Mouse (Mus musculus) spleen, adult 12 weeks (tissue): ENCODE data around the gene Ankfy1.

Source experiments
- DNase-seq: peaks from one replicate; pipeline ENCODE4 v3.0.0; 2022; ENCODE audit warnings: low spot score

The Ankfy1 gene

GRCm38 (mm10) chr11:72795455-72796295 lies 105.9 kb downstream of the Ankfy1 start, which contains the start of the genes Cyb5d2 and Zzef1:
TSS of gene Cyb5d2 (minus strand) at chr11:72796142.
TSS of gene Zzef1 (plus strand) at chr11:72796226.
- peak; percentile 87 for DNase-seq

- DNase-seq: no peak
Observed at GRCm38 (mm10) chr11:72796296-72796687, 106.5 kb downstream of the Ankfy1 start.

DNA sequence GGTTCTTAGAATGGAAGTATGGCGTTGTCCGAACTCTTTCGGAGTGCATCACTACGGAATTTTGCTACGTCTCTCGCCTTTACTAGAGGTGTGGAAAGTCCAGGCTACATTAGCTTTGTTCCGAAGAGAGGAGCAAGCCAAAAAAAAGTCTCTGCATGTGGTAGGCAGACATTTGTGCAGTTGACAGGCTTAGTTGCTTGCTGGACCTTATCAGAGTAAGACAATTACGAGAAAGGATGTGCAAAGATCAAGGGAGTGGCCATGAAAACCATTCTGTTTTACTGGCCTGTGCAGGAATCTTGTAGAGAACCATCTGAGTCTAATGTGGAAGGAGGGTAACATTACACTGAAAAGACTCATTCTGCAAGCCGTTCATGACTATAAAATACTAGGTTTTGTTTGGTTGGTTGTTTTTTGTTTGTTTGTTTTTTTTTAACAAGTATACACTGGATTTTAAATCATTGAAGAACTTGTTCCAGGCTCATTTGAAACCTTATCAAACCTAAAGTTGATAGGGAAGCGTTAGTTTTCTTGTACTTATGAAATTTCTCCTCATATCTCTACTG lies 107.0 kb downstream of the Ankfy1 start:
- DNase-seq: peak; percentile 8

GRCm38 (mm10) chr11:72798112-72798511 lies 108.3 kb downstream of the Ankfy1 start:
- DNase-seq: no peak

DNA sequence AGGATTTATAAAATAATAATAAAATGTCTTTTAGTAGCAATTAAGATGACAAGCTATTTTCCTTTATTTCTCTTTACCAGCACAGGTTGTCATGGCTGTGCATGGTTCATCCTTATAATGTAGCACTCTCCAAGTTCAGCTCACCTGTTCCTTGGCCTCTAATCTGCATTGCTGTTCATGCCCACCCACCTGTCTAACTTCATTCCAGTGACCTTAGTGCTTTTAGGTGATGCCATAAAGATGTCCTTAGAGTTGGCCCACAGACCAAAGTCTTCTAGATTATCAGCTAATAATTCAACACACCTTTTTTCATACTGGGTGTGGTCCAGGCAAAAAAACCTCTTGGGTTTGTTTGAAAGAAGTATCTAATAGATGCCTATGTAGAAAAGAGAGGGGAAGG lies 111.4 kb downstream of the Ankfy1 start:
- no peak for DNase-seq

DNA sequence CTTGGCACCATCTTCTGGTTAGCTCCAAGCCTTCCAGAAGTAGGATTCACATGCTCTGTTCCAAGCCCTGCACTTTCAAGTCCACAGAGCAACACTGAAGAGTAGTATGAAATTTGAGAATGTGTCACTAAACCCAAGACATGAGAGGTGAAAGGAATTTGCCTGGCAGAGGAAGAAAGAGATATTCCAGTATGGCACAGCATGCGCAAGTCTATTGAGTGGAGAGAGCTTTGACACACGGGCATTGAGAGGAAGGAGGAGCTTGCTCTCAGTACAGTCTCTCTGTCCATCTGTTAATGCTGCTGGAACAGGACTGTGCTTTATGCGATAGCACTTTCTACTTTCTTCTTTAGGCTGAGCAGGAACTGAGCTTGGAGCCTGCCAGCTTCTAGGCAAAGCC lies 113.2 kb downstream of the Ankfy1 start:
- no peak for DNase-seq

- no peak for DNase-seq
Observed at GRCm38 (mm10) chr11:72804586-72804985, 114.8 kb downstream of the Ankfy1 start.

DNA sequence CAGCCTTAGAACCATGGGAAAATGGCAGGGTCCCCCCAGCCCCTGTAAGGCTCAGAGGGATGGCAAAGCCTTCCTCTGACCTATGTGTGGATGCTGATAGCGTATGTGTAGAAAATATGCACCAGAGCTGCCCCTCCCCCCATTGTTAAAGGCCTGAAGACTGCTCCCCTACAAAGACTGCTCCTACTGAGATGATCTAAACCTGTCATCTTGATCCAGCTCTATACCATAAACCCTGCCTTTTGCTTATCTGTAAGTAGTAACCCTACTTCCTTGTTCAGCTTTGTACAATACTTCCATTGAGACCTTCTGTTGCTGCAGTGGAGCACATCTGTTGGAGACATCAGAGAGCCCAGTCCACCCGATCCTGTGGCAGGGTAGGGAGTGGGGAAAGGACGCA lies 115.4 kb downstream of the Ankfy1 start:
- DNase-seq: no peak

DNA sequence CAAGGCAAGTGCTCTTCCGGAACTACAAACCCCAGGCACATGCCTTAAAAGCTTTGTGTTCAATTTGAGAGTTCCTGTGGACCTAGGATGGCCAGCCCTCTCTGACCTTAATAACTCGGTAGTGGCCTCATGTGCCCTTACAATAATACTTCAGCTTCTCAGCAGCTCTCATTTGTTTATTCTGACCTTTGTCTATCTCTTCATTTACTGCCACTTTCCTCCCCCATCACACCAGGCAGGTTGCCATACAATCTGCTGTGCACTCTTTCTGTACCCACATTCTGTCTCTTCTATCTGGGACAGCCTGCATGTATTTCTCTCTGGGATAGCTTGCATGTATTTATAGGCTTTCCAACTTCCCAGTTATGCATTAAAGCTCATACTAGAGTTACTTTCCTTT lies 116.8 kb downstream of the Ankfy1 start:
- no peak for DNase-seq

GRCm38 (mm10) chr11:72807992-72808391 lies 118.2 kb downstream of the Ankfy1 start:
- DNase-seq: no peak

GRCm38 (mm10) chr11:72813687-72814086 lies 123.9 kb downstream of the Ankfy1 start:
- DNase-seq: no peak

DNA sequence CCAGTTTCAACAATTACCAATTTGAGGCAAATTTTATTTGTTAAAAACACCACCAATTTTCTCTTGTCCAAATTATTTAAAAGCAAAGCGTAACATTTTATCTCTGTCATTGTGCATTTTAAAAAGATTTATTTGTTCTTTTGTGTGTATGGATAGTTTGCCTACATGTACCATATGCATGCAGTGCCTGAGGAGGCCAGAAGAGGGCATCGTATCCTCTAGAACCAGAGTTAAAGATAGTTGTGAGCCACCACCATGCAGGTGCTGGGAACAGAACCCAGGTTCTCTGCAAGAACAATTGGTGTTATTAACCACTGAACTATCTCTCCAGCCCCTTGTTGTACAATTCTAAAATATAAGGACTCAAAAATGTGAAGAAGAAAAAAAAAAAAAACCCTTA lies 124.4 kb downstream of the Ankfy1 start:
- DNase-seq: peak; percentile 3

DNA sequence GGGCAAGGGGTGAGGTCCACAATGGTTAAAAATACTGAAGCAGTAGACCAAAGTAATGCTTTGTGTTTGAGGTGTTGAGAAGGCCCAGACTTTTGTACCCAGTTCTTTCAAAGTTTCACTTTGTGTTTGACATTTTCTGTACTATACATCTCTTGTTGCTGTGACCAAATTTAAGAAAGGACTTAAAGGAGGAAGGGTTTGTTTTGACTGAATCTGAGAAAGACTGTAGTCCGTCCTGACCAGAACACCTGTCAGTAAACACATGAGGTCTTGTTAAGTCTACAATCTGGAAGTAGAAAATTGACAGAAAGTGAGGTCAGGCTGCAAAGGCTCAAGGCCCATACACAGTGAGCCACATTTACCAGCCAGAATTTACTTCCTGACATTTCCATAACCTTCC lies 127.1 kb downstream of the Ankfy1 start:
- no peak for DNase-seq

- DNase-seq: no peak
Observed at GRCm38 (mm10) chr11:72818067-72818466, 128.3 kb downstream of the Ankfy1 start.

DNA sequence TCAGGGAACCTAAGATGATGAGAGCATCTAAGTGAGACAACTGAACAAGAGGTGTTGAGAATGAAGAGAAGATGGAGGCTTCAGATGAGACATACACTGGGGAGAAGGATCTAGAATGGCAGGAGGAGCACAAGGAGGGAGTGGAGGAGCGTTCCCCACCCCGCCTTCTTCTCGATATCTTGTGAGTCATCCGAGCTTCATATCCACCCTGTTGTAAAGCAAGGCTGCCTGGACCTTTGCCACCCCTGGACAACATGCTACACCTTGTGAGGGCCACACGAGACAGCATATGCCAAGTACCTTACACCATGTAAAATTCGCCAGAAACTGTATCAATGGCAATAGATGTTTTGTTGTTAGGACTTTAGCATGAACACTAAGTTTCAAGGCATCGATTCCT lies 131.2 kb downstream of the Ankfy1 start:
- DNase-seq: no peak
